Mouse (Mus musculus) hindbrain, embryonic 16.5 days (tissue): Measurements from ENCODE around the gene 3830406C13Rik. TPM values are rescaled to one million over a fixed set of nuclear protein-coding genes. Genes with fewer than 3 reads are reported as not detected.

Experiments
- ATAC-seq: fragments of 200-750 bp; cut with Nextera tagmentation; 2 replicates; pipeline ENCODE4 v1.8.0; 2017; ENCODE audit warnings: moderate TSS enrichment, moderate library complexity
- H3K27ac ChIP-seq: fragments of 300-500 bp; sonication (generic); 2 replicates; pipeline ENCODE4 v1.5.1; 2014; ENCODE audit warnings: low read depth, mild to moderate bottlenecking, control low read depth, low read length, moderate library complexity
- H3K27me3 ChIP-seq: fragments of 300-500 bp; sonication (generic); replicated peaks from 2 replicates; pipeline ENCODE4 v1.6.1; 2014; ENCODE audit warnings: low read length; ENCODE audit not compliant: control insufficient read depth, insufficient read depth
- H3K36me3 ChIP-seq: fragments of 300-500 bp; sonication (generic); 2 replicates; pipeline ENCODE4 v1.6.1; 2014; ENCODE audit warnings: mild to moderate bottlenecking, low read length, moderate library complexity, mixed read lengths; ENCODE audit not compliant: control insufficient read depth, insufficient read depth
- H3K4me1 ChIP-seq: fragments of 300-500 bp; sonication (generic); 2 replicates; pipeline ENCODE4 v1.6.1; 2014; ENCODE audit warnings: low read depth, low read length; ENCODE audit not compliant: control insufficient read depth, insufficient read depth
- H3K4me2 ChIP-seq: fragments of 300-500 bp; sonication (generic); 2 replicates; pipeline ENCODE4 v1.6.1; 2014; ENCODE audit warnings: mild to moderate bottlenecking, low read length, control low read depth, moderate library complexity
- H3K4me3 ChIP-seq: fragments of 300-500 bp; sonication (generic); 2 replicates; pipeline ENCODE4 v1.5.1; 2014; ENCODE audit warnings: mild to moderate bottlenecking, low read length, control low read depth, moderate library complexity
- H3K9ac ChIP-seq: fragments of 300-500 bp; sonication (generic); 2 replicates; pipeline ENCODE4 v1.6.1; 2014; ENCODE audit warnings: low read depth, mild to moderate bottlenecking, control low read depth, low read length, moderate library complexity
- H3K9me3 ChIP-seq: fragments of 300-500 bp; sonication (generic); 2 replicates; pipeline ENCODE4 v1.6.1; 2014; ENCODE audit warnings: mild to moderate bottlenecking, low read length, moderate library complexity; ENCODE audit not compliant: control insufficient read depth
- whole genome bisulfite sequencing: fragments of 180-500 bp; shearing (Covaris S2); extraction: QIAGEN DNeasy Blood & Tissue Kit; methylation state at CpG from one replicate; pipeline ENCODE4 v1.1.7; 2014; 5-methylcytosine and 5-hydroxymethylcytosine counted together
- polyA plus RNA-seq: library from polyadenylated mRNA; unstranded; fragments of >200 nt; fragmentation: Nextera tagmentation; extraction: Ambion mirVana; gene quantifications from 2 replicates; pipeline ENCODE4 v1.2.1, GENCODE M21; 2015

The 3830406C13Rik gene
- polyA plus RNA-seq, 1 experiment from 2014 or later, result 42.3 TPM

- H3K4me3 ChIP-seq, result peak overlapping the region; percentile 9
Measured at GRCm38 (mm10) chr14:12346011-12346864, 62.3 kb downstream of the 3830406C13Rik start.

DNA sequence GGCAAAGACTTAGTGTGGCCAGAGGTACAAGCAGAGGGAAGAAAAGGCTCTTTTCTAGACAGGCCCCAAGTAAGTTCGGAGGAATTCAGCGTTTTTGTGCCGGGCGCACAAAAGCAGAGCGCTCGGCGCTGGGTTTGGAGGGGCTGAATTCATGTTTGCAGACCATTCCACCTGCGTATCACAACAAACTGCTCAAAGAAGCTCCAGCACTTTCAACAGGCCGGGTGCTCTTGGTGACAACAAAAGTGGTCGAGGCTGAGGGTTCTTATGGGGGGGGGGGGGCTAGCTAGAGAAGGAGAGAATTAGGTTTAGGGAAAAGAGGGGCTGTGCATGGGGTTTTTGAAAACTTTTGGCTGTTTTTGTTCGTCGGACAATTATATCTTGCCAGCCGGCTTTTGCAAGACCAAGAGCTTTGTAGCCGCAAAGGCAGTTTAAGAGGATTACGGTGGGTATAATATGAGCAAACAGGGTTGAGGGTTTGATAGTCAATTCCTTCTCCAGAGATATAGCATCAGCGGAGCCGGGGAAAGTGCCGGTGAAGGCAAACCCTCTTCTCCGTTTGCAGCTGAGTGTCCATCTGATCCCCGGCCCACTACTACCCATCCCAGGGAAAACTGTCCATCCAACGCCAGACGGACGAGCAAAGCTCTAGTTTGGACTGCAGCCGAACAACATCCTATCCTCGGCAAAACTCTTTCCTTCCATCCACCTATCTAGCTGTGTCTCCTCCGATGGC, 63.1 kb downstream of the 3830406C13Rik start:
- H3K4me3 ChIP-seq, result no peak overlapping the region
- H3K9ac ChIP-seq, result no peak overlapping the region
- WGBS, result under 1% methylated on average over 26 of the region's 26 CpGs
- H3K4me1 ChIP-seq, result peaks cover 12% of the 10 kb centered on the region
- no peak overlapping the region for H3K27ac ChIP-seq
- no peaks in the 10 kb centered on the region for H3K9me3 ChIP-seq
- H3K4me2 ChIP-seq, result 0 out of 2 replicates have a peak overlapping the region, but pooled peaks have one; percentile 14
- H3K36me3 ChIP-seq, result no peaks in the 10 kb centered on the region
- ATAC-seq, result no peak
- peaks cover 59% of the 10 kb centered on the region for H3K27me3 ChIP-seq

More at GRCm38 (mm10) chr14:12346011-12346864, 62.3 kb downstream of the 3830406C13Rik start:
- Histone ChIP-seq H3K4me1 (peaks cover 12% of the 10 kb centered on the region), H3K36me3 (no peaks in the 10 kb centered on the region), H3K4me2 (peak overlapping the region; percentile 14; the same call in 1 of the 2 replicates), H3K27me3 (peaks cover 55% of the 10 kb centered on the region), H3K9ac (no peak overlapping the region), H3K9me3 (no peaks in the 10 kb centered on the region), H3K27ac (no peak overlapping the region)
- ATAC-seq, result no peak
- WGBS, result under 1% methylated on average over 50 of the region's 50 CpGs

GRCm38 (mm10) chr14:12348089-12348488, 64.1 kb downstream of the 3830406C13Rik start, which contains the start of gene Fezf2:
Fezf2 (minus strand) TSS chr14:12348189.
- Histone ChIP-seq H3K4me3 (no peak within 1 kb of the TSS), H3K4me2 (no peak within 1 kb of the TSS), H3K9ac (no peak within 1 kb of the TSS), H3K27me3 (peaks cover 65% of the 10 kb centered on the region), H3K4me1 (peaks cover 12% of the 10 kb centered on the region), H3K27ac (no peak within 1 kb of the TSS), H3K9me3 (no peaks in the 10 kb centered on the region), H3K36me3 (no peaks in the 10 kb centered on the region)
- ATAC-seq, result no peak
- 2% methylated on average over 2 of the region's 2 CpGs for WGBS

- 6% methylated on average over 15 of the region's 15 CpGs for WGBS
- Histone ChIP-seq H3K9ac (no peak overlapping the region), H3K27ac (no peak overlapping the region), H3K36me3 (no peaks in the 10 kb centered on the region), H3K27me3 (peaks cover 69% of the 10 kb centered on the region), H3K9me3 (no peaks in the 10 kb centered on the region), H3K4me3 (no peak overlapping the region), H3K4me1 (peaks cover 12% of the 10 kb centered on the region), H3K4me2 (no peak overlapping the region)
- 0 out of 2 replicates have a peak, but pooled peaks have one; percentile 25 for ATAC-seq
Measured at GRCm38 (mm10) chr14:12349334-12350090, 65.5 kb downstream of the 3830406C13Rik start.

DNA sequence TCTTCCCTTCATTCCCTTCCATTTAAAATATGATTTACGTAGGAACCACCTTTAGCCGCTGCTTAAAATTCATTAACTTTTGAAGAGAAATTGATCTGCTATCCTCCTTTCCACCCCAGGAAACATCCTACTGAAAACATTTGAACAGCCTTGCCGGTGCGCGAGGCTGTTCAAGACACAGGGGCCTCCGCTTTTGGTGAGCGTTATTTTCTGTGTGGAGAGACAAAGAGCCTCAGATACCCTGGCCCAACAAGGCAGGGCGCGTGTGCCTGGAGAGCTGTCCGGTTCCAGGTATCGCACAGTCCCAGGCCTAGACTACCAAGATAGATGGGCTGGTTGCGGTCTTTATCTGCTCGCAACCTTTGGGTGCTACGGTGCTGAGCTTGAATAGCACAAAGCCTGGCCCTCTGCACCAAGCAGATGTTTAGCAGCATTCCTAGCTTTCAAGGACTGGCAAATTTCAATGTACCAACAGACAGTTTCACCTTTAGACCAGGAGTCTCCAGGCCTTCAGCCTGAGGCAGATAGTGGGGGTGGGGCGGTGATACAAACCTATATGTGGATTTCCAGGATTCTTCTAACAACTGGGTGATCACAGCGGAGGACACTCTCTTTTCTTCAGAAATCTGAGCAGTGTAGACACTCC, 66.4 kb downstream of the 3830406C13Rik start:
- Histone ChIP-seq H3K4me2 (no peak overlapping the region), H3K27me3 (peaks cover 61% of the 10 kb centered on the region), H3K9me3 (no peaks in the 10 kb centered on the region), H3K4me3 (no peak overlapping the region), H3K27ac (no peak overlapping the region), H3K9ac (no peak overlapping the region), H3K36me3 (no peaks in the 10 kb centered on the region), H3K4me1 (peaks cover 8% of the 10 kb centered on the region)
- WGBS, result 9% methylated on average over 16 of the region's 16 CpGs
- ATAC-seq, result no peak

Other genes starting within 250 kb of the 3830406C13Rik start
- gene Gm49355, start 197 bp upstream of the 3830406C13Rik start, polyA plus RNA-seq, result 0.19 and 0.27 TPM in 2 replicates
- 0.06 and 2.3 TPM in 2 replicates for gene Fezf2, start 64.0 kb downstream of the 3830406C13Rik start, polyA plus RNA-seq